Comparison of ENCODE assay signal across 1 mouse cellular context in genomic region chr10:121640150-121640930, GRCm38 (mm10).
A peak's percentile ranks its signal among the peaks of the same experiment; 100 is the strongest.
TF ChIP-seq lines count a peak whose summit lies in the region.

No protein-coding gene starts in this region.

TF ChIP-seq in CH12.LX, 34 proteins besides CTCF, POLR2A, EP300 and RAD21 (continued from another document):
- TF ChIP-seq POLR2AphosphoS2 (IDR thresholded peaks at IDR 0.05; ENCODE audit: low read depth, low read length) (no peak), ETS1 (conservative IDR thresholded peaks at IDR 0.05; ENCODE audit: low read depth, low read length) (peak; percentile 20; the same call in 1 of the 2 replicates), MXI1 (IDR thresholded peaks at IDR 0.05; ENCODE audit: low read depth, low read length) (no peak), IRF4 (IDR thresholded peaks at IDR 0.05; ENCODE audit: low read depth, low read length) (peak; percentile 74), ZKSCAN1 (IDR thresholded peaks at IDR 0.05; ENCODE audit: borderline replicate concordance, low read depth, low read length) (no peak), UBTF (IDR thresholded peaks at IDR 0.05; ENCODE audit: low read depth, low read length) (no peak), CHD1 (IDR thresholded peaks at IDR 0.05; ENCODE audit: low read depth, low read length) (no peak)
